Mouse (Mus musculus) urinary bladder, postnatal 14 days (tissue): Measurements from ENCODE around the gene Slc6a13.

ENCODE experiments used
- DNase-seq: peaks from one replicate; pipeline ENCODE4 v3.0.0; 2021; ENCODE audit warnings: low spot score

Gene Slc6a13

GRCm38 (mm10) chr6:121299954-121300353, at the start of gene Slc6a13:
Slc6a13 (plus strand) TSS chr6:121300227.
- peak; percentile 7 for DNase-seq

GRCm38 (mm10) chr6:121250406-121250805, 49.6 kb upstream of the Slc6a13 start:
- no peak for DNase-seq

GRCm38 (mm10) chr6:121251256-121251655, 48.8 kb upstream of the Slc6a13 start:
- DNase-seq, result no peak

- DNase-seq, result peak; percentile 75
Measured at GRCm38 (mm10) chr6:121260548-121260947, 39.5 kb upstream of the Slc6a13 start.

- DNase-seq, result no peak
Measured at GRCm38 (mm10) chr6:121261233-121261632, 38.8 kb upstream of the Slc6a13 start.

GRCm38 (mm10) chr6:121262004-121262403, 38.0 kb upstream of the Slc6a13 start:
- DNase-seq, result no peak

GRCm38 (mm10) chr6:121262496-121262895, 37.5 kb upstream of the Slc6a13 start:
- no peak for DNase-seq

GRCm38 (mm10) chr6:121270156-121270555, 29.9 kb upstream of the Slc6a13 start:
- no peak for DNase-seq

GRCm38 (mm10) chr6:121271707-121272074, 28.3 kb upstream of the Slc6a13 start:
- DNase-seq, result no peak

- peak; percentile 84 for DNase-seq
Measured at GRCm38 (mm10) chr6:121272075-121272800, 27.8 kb upstream of the Slc6a13 start.

GRCm38 (mm10) chr6:121274356-121274755, 25.7 kb upstream of the Slc6a13 start:
- peak; percentile 24 for DNase-seq

- no peak for DNase-seq
Measured at GRCm38 (mm10) chr6:121284132-121284531, 15.9 kb upstream of the Slc6a13 start.

- DNase-seq, result no peak
Measured at GRCm38 (mm10) chr6:121299317-121299716, 710 bp upstream of the Slc6a13 start.

GRCm38 (mm10) chr6:121300504-121300903, 477 bp downstream of the Slc6a13 start:
- DNase-seq, result no peak

- no peak for DNase-seq
Measured at GRCm38 (mm10) chr6:121303466-121304220, 3.6 kb downstream of the Slc6a13 start.

GRCm38 (mm10) chr6:121304630-121305029, 4.6 kb downstream of the Slc6a13 start:
- no peak for DNase-seq

GRCm38 (mm10) chr6:121305571-121305970, 5.5 kb downstream of the Slc6a13 start:
- no peak for DNase-seq

GRCm38 (mm10) chr6:121310984-121311383, 11.0 kb downstream of the Slc6a13 start:
- DNase-seq, result no peak

GRCm38 (mm10) chr6:121319099-121319498, 19.1 kb downstream of the Slc6a13 start:
- no peak for DNase-seq

- no peak for DNase-seq
Measured at GRCm38 (mm10) chr6:121322381-121323110, 22.5 kb downstream of the Slc6a13 start.

- no peak for DNase-seq
Measured at GRCm38 (mm10) chr6:121325298-121325697, 25.3 kb downstream of the Slc6a13 start.

GRCm38 (mm10) chr6:121325740-121326139, 25.7 kb downstream of the Slc6a13 start:
- DNase-seq, result no peak
